Mouse (Mus musculus): ENCODE measurements around the gene Mtx2. TPM values are rescaled to one million over a fixed set of nuclear protein-coding genes. Genes with fewer than 3 reads are reported as not detected.
A peak's percentile ranks its signal among the peaks of the same experiment; 100 is the strongest.

Mtx2 gene
- polyA plus RNA-seq (2021): 120 TPM

DNA sequence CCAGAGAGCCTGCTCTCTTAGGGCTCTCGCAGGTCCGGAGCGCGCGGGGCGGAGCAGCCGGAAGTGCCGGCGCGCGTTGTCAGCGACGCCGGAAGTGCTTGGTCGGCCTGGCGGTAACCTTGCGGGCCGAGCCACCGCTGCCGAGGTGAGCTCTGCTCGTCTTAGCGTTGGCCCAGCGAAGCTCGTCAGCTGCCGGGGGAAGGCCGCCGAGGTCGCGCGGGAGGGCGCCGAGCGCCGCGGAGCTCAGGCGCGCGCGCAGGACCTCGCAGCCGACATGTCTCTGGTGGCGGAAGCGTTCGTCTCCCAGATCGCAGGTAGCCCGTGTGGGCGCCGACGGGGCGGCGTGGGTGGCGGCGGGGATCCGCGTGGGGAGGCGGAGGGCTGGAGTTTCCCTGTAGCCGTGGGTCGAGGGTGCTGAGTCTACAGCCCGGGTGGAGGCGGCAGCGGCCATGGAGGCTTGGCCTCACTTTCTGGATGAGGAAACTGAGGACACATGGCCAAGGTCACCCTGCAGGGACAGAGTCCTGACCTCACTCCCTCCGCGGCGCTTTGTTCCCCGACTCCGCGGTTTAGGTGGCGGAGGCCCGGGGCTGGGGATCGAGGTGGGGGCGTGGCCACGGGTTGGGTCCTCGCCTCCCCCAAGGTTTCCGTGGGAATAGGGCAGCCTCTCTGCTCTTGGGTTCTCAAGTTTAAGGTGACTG is at the start of gene Mtx2:
Mtx2 (plus strand) TSS at position 74 of the 701 bp plus-strand sequence.
- no peak for TF ChIP-seq CTCF (IDR thresholded peaks at IDR 0.05)
- H3K27me3 ChIP-seq: peaks cover 15% of the 10 kb centered on the region
- peak; percentile 7 for DNase-seq (ENCODE audit: low read depth, low spot score)
- POLR2A ChIA-PET: no interaction called here
- CTCF ChIA-PET: interaction anchor here (1.1 kb wide), 1 partner anchor 43 kb away, joined by 3 read pairs; no protein-coding TSS in a partner anchor
- ATAC-seq: peak; percentile 98
- in situ Hi-C loops (cut with MboI; ENCODE audit: low pct_unique_long_range_greater_than_20kb): no loop called here

DNA sequence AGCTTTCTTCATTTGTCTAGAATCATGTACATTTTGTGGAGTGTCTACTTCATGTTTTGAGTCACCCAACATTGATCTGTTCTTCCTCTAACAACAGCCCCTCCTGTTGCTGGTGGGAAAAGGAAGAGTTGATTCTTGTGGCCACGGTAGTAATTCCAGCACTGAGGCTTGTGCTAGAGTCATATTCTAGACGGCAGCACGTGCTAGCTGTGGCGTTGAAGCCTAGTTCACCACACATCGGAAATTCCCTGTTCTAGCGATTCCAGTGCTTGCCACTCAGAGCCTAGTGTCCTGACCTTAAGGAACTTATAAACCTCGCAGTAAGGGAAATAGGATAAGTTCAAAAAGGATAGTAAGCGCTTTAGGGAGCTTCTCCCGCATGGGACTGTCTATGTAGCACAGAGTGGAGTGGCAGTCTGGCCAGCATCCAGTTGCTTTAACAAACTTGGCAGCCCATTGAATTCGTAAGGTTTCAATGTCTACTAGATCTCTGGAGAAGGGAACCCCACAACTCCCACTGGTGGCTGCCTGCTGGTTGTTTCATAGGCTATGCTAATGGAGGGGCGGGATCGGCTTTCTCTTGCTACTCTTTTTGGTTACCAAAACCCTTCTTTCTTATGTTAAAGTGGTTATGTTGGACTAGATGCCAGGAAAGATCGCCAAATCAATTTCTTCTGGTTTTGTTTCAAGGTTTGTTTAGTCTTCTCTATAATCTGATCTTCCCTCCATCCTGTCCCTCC is 47.9 kb upstream of the Mtx2 start:
- ChIA-PET POLR2A (no interaction called here), CTCF (interaction anchor here (1.6 kb wide), 1 partner anchor 12 kb away, joined by 3 read pairs; no protein-coding TSS in a partner anchor)
- DNase-seq (ENCODE audit: low read depth, low spot score): no peak
- in situ Hi-C loops (cut with MboI; ENCODE audit: low pct_unique_long_range_greater_than_20kb): no loop called here
- ATAC-seq: no peak
- no peak for TF ChIP-seq CTCF (IDR thresholded peaks at IDR 0.05)
- H3K27me3 ChIP-seq: peaks cover 21% of the 10 kb centered on the region

DNA sequence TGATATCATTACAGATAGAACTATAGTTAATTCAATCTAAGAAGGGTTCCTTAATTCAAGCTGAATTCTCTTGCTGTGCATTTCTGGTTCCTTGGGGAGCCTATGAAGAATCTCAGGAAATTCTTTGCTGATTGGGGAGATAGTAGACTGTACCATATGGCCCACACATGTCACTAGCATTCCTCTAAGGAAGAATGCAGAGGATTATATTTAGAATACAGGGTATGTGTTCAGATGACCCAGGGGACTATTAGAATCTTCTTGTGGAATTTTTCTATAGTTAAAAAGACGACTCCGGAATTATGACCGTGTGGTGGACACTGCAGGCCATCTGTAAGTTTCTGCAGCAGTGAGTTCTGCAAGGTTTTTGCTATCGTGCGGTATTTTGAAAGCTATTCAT is 44.2 kb upstream of the Mtx2 start:
- DNase-seq (ENCODE audit: low read depth, low spot score): no peak
- TF ChIP-seq CTCF (IDR thresholded peaks at IDR 0.05): no peak
- in situ Hi-C loops (cut with MboI; ENCODE audit: low pct_unique_long_range_greater_than_20kb): no loop called here
- ChIA-PET POLR2A (no interaction called here), CTCF (interaction anchor here (1.0 to 1.6 kb wide), 2 partner anchors 14 to 16 kb away, joined by 3 read pairs; no protein-coding TSS in a partner anchor)
- no peak for ATAC-seq
- peaks cover 24% of the 10 kb centered on the region for H3K27me3 ChIP-seq

DNA sequence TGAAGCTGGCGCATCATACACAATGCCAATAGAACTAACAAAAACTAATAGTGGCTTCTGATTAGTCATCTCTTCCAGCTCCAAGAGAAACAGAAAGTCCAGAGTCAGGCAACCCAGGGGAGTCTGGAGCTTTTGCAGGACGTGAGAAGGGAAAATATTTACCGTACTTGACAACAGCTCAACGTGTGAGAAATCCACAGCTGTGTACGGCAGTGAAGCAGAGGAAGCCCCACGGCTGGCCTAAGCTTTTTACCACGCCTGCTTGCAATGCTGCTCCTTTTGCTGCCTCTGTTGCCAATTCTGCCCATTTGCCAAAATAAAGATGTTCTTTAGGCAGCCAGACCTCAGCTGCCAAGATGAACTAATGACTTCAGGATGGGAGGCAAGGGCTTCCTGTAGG is 30.1 kb upstream of the Mtx2 start:
- in situ Hi-C loops (cut with MboI; ENCODE audit: low pct_unique_long_range_greater_than_20kb): no loop called here
- DNase-seq (ENCODE audit: low read depth, low spot score) (no peak), ATAC-seq (no peak)
- TF ChIP-seq CTCF (IDR thresholded peaks at IDR 0.05): no peak
- peaks cover 8% of the 10 kb centered on the region for H3K27me3 ChIP-seq
- POLR2A ChIA-PET: interaction anchor here (0.6 kb wide), 1 partner anchor 18 kb away, joined by 3 read pairs; no protein-coding TSS in a partner anchor
- CTCF ChIA-PET: no interaction called here

DNA sequence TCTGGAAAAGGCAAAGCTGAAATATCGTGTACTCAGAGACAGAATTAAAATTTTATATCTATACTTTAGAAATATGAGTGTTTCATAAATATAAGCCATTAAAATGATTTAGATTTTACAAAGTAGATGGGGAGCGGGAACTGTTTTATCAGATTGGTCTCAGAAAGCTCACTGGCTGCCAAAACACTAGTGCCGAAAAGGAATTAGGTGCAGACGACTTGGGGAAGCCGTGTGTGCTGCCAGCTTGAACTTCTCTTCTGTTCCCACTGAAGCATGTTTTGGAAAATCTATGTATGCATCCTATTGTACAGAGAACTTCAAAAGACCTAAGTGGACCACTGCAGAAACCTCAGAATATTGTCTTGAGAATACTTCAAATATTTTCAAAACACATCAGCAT is 17.2 kb upstream of the Mtx2 start:
- ChIA-PET POLR2A (no interaction called here), CTCF (no interaction called here)
- peaks cover 31% of the 10 kb centered on the region for H3K27me3 ChIP-seq
- no peak for DNase-seq (ENCODE audit: low read depth, low spot score)
- no peak for ATAC-seq
- in situ Hi-C loops (cut with MboI; ENCODE audit: low pct_unique_long_range_greater_than_20kb): no loop called here
- TF ChIP-seq CTCF (IDR thresholded peaks at IDR 0.05): no peak

DNA sequence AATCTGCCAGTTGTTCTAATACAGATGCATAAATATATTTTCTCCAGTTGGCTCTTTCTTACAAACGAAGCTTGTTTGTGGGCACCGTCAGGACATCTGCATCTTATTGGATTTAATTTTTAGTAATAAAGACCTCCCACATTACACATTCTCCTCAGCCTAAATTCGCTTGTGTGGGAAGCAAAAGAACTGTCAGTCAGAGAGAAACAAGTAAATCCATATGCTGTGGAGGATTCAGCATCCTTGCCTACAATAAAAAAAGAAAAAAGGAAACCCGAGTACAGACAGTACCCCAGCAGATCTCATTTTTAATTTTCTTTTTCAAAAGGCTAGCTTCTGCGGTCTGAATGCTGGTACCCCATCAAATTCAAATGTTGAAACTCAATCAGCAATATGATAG is 2.9 kb upstream of the Mtx2 start:
- in situ Hi-C loops (cut with MboI; ENCODE audit: low pct_unique_long_range_greater_than_20kb): no loop called here
- ChIA-PET POLR2A (no interaction called here), CTCF (interaction anchor here (1.1 kb wide), 1 partner anchor 107 kb away, joined by 3 read pairs; no protein-coding TSS in a partner anchor)
- DNase-seq (ENCODE audit: low read depth, low spot score) (no peak), ATAC-seq (no peak)
- peaks cover 17% of the 10 kb centered on the region for H3K27me3 ChIP-seq
- TF ChIP-seq CTCF (IDR thresholded peaks at IDR 0.05): no peak

DNA sequence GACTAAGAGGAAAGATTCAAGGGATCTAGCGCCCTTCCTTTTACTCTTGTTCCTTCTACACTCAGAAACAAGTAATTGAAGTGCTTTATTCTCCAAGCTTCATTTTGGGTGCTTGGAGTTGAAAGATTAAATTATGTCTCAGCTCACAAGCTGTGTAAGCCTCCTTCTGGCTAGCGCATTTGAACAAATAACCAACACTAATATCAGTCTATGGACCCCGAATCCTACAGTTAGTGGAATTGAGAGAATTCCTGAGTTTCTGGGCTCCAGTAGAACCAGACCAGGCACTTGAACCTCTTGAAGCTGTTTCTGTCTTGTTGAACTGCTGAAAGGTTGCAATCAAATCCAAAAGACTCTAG is 253 bp upstream of the Mtx2 start:
- DNase-seq (ENCODE audit: low read depth, low spot score): no peak
- in situ Hi-C loops (cut with MboI; ENCODE audit: low pct_unique_long_range_greater_than_20kb): no loop called here
- peak; percentile 19 for ATAC-seq
- peaks cover 17% of the 10 kb centered on the region for H3K27me3 ChIP-seq
- ChIA-PET CTCF (no interaction called here), POLR2A (no interaction called here)
- no peak for TF ChIP-seq CTCF (IDR thresholded peaks at IDR 0.05)

DNA sequence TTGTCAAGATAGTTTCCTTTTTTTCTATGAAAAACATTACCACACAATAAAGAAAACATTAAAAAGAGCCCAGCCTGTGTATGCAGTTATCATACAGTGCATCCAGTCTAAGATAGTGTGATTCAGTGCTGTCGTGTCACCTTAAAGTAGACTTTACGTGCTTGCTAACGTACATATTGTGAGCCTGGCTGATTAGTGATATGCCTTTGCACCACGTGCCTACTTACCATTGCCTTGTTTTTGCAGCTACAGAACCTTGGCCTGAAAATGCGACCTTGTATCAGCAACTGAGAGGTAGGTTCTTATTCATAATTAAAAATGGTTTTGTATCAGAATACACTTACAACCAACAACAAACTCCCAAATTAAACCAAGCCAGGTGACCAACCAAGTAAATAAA is 21.4 kb downstream of the Mtx2 start:
- POLR2A ChIA-PET: interaction anchor here (0.6 kb wide), 2 partner anchors 20 to 219 kb away, joined by 3 read pairs; no protein-coding TSS in a partner anchor
- CTCF ChIA-PET: no interaction called here
- no peaks in the 10 kb centered on the region for H3K27me3 ChIP-seq
- ATAC-seq: no peak
- in situ Hi-C loops (cut with MboI; ENCODE audit: low pct_unique_long_range_greater_than_20kb): no loop called here
- DNase-seq (ENCODE audit: low read depth, low spot score): no peak
- TF ChIP-seq CTCF (IDR thresholded peaks at IDR 0.05): no peak

DNA sequence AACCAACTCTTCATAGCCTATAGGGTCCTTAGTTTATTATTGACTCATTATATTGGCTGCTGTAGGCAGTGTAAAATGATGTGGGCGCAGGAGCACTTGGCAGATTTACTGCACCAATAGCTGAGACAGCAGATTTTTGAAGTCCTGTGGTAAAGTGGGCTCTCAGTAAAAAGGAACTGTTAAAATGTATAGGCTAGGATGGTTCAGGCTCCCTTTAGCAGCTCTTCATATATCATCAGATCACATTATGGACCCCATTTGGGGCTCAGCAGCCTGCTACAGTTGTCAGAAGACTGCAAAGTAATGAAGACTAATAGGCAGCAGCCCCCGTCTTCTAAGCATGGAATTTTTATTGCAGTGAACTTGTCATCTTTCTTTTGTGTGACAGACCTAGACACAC is 21.9 kb downstream of the Mtx2 start:
- ATAC-seq (no peak), DNase-seq (ENCODE audit: low read depth, low spot score) (no peak)
- ChIA-PET CTCF (no interaction called here), POLR2A (no interaction called here)
- in situ Hi-C loops (cut with MboI; ENCODE audit: low pct_unique_long_range_greater_than_20kb): no loop called here
- no peak for TF ChIP-seq CTCF (IDR thresholded peaks at IDR 0.05)
- no peaks in the 10 kb centered on the region for H3K27me3 ChIP-seq

DNA sequence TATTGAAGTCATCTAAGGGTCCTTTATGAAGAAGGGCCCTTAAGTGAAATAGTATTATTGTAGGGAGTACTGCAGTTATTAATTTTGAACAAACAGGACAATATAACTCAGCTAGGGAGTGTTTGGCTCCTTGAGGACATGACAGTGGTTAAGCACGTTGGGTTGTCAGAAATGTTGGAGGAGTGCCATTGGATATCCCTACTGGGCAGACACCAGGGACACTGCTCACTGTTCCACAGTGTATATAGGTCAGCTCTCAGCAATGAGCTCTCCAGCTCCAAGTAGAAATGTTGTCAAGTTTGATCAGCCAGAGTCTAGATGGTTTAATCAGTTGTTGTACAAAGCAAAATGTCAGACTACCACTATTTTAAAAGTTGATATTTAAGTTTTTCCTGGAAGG is 24.4 kb downstream of the Mtx2 start:
- no peak for DNase-seq (ENCODE audit: low read depth, low spot score)
- no peak for TF ChIP-seq CTCF (IDR thresholded peaks at IDR 0.05)
- no peaks in the 10 kb centered on the region for H3K27me3 ChIP-seq
- ChIA-PET POLR2A (no interaction called here), CTCF (interaction anchor here (0.6 kb wide), 1 partner anchor 479 kb away, joined by 4 read pairs; no protein-coding TSS in a partner anchor)
- ATAC-seq: no peak
- in situ Hi-C loops (cut with MboI; ENCODE audit: low pct_unique_long_range_greater_than_20kb): no loop called here

DNA sequence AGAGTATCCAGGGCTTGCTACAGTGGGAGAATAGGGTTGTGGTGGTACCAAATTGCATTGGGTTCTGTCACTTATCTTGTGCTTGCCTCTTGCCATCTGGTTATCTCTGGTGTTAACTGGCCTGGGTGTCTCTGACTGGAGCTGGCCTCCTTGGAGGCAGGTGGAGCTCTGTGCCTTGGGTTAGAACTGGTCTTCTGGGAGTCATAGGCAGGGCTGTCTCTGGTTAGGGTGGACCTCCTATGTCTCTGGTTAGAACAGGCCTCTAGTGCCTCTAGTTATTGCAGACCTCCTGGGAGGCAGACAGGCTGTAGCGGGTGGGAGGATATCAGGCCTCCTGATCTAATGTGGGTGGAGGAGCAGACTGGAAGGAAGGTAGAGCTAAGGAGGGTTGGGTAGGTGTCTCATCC is 36.5 kb downstream of the Mtx2 start:
- H3K27me3 ChIP-seq: no peaks in the 10 kb centered on the region
- ChIA-PET POLR2A (no interaction called here), CTCF (no interaction called here)
- DNase-seq (ENCODE audit: low read depth, low spot score) (no peak), ATAC-seq (no peak)
- TF ChIP-seq CTCF (IDR thresholded peaks at IDR 0.05): no peak
- in situ Hi-C loops (cut with MboI; ENCODE audit: low pct_unique_long_range_greater_than_20kb): no loop called here
